Mouse (Mus musculus) liver, embryonic 14.5 days (tissue): Measurements from ENCODE around the gene Cnot2.

ENCODE experiments used
- CTCF ChIP-seq: IDR thresholded peaks from 2 replicates; pipeline ENCODE4 v1.5.1; 2016; ENCODE audit warnings: antibody characterized with exemption, low read depth, control low read depth
- EP300 ChIP-seq: IDR thresholded peaks from 2 replicates; pipeline ENCODE4 v1.6.1; 2016; ENCODE audit warnings: antibody characterized with exemption, low read depth

DNA sequence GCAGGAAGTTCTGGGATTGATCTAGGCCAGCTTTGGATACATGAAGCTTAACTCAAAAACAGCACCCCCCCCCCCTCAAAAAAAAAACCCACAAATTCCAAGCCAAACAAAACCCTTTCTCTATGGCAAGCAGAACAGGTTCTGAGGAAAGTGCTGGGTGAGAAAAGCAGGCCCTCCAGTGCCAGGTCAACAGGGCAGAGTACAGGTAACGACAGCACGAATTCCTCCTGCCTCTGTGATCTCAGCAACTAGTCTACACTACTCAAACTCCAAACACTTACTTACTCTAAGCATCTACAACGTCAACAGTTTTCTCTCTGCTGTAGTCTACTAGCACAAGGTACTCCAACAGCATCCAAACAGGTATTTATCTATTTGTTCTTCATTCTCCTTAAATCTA is 48.8 kb downstream of the Cnot2 start:
- TF ChIP-seq CTCF (no peak), EP300 (no peak)
